Mouse (Mus musculus) heart, adult 2 months (tissue): ENCODE results near the gene Gm20388.

Experiments
- CTCF ChIP-seq: fragments of 200-600 bp; IDR thresholded peaks from 2 replicates; pipeline ENCODE4 v1.8.1; 2022; ENCODE audit warnings: antibody characterized with exemption, mild to moderate bottlenecking, moderate library complexity
- POLR2A ChIP-seq: fragments of 200-500 bp; IDR thresholded peaks from 2 replicates; pipeline ENCODE4 v1.6.1; 2011; ENCODE audit warnings: mild to moderate bottlenecking, low read depth, low read length, control low read depth; ENCODE audit not compliant: insufficient read depth

DNA sequence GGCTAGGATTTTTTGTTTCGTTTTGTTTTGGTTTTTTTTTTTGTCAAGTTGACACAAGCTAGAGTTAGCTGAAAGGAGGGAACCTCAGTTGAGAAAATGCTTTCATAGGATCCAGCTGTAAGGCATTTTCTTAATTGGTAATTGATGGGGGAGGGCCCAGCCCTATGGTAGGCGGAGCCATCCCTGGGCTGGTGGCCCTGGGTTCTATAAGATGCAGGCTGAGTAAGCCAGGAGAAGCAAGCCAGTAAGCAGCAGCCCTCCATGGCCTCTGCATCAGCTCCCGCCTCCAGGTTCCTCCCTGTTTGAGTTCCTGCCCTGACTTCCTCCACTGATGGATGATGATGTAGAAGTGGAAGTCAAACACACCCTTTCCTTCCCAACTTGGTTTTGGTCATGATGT lies 3869.8 kb downstream of the Gm20388 start:
- no peak for TF ChIP-seq POLR2A
- TF ChIP-seq CTCF, result no peak
